Mouse (Mus musculus): ENCODE measurements around the gene Tmem92. TPM values are rescaled to one million over a fixed set of nuclear protein-coding genes. Genes with fewer than 3 reads are reported as not detected.

Tmem92 gene
- polyA plus RNA-seq, 1 experiment from 2014 or later = not detected

GRCm38 (mm10) chr11:94741732-94742272 is 40.7 kb downstream of the Tmem92 start, which contains the start of gene Cdc34b:
Cdc34b (plus strand) TSS chr11:94741782.
- ATAC-seq (ENCODE audit: insufficient number of reproducible peaks, insufficient read depth, low FRiP score, low read depth) = no peak
- Histone ChIP-seq H3K4me2 (replicated peaks; ENCODE audit: low read depth, low read length) (no peak within 1 kb of the TSS), H3K4me1 (ENCODE audit: control insufficient read depth, insufficient read depth, low read length) (no peaks in the 10 kb centered on the region), H3K9ac (replicated peaks; ENCODE audit: low read depth, low read length) (no peak within 1 kb of the TSS), H3K36me3 (ENCODE audit: control insufficient read depth, insufficient read depth, low read length) (no peaks in the 10 kb centered on the region), H3K9me3 (ENCODE audit: control insufficient read depth, low read depth, low read length) (0 out of 2 replicates have a peak, but pooled peaks cover 4% of the 10 kb centered on the region), H3K27ac (ENCODE audit: low read length) (no peak within 1 kb of the TSS), H3K27me3 (ENCODE audit: control insufficient read depth, insufficient read depth, low read length) (no peaks in the 10 kb centered on the region), H3K4me3 (ENCODE audit: low read depth, low read length) (no peak within 1 kb of the TSS)
- 83% methylated on average over 29 of the region's 29 CpGs for WGBS

- no peaks in the 10 kb centered on the region for H3K9me3 ChIP-seq (ENCODE audit: control insufficient read depth, low read depth, low read length)
- no peak overlapping the region for H3K27ac ChIP-seq (ENCODE audit: low read length)
- no peak for ATAC-seq (ENCODE audit: insufficient number of reproducible peaks, insufficient read depth, low FRiP score, low read depth)
- no peaks in the 10 kb centered on the region for H3K27me3 ChIP-seq (ENCODE audit: control insufficient read depth, insufficient read depth, low read length)
- no peak overlapping the region for H3K4me3 ChIP-seq (ENCODE audit: low read depth, low read length)
- H3K36me3 ChIP-seq (ENCODE audit: control insufficient read depth, insufficient read depth, low read length) = no peaks in the 10 kb centered on the region
- H3K9ac ChIP-seq (replicated peaks; ENCODE audit: low read depth, low read length) = no peak overlapping the region
- WGBS = 63% methylated on average over 2 of the region's 2 CpGs
- H3K4me2 ChIP-seq (replicated peaks; ENCODE audit: low read depth, low read length) = no peak overlapping the region
- no peaks in the 10 kb centered on the region for H3K4me1 ChIP-seq (ENCODE audit: control insufficient read depth, insufficient read depth, low read length)
Observed at GRCm38 (mm10) chr11:94735746-94736145, 46.8 kb downstream of the Tmem92 start.

- Histone ChIP-seq H3K36me3 (ENCODE audit: control insufficient read depth, insufficient read depth, low read length) (no peaks in the 10 kb centered on the region), H3K9me3 (ENCODE audit: control insufficient read depth, low read depth, low read length) (no peaks in the 10 kb centered on the region), H3K4me2 (replicated peaks; ENCODE audit: low read depth, low read length) (no peak overlapping the region), H3K27ac (ENCODE audit: low read length) (no peak overlapping the region), H3K4me1 (ENCODE audit: control insufficient read depth, insufficient read depth, low read length) (no peaks in the 10 kb centered on the region), H3K9ac (replicated peaks; ENCODE audit: low read depth, low read length) (no peak overlapping the region), H3K27me3 (ENCODE audit: control insufficient read depth, insufficient read depth, low read length) (no peaks in the 10 kb centered on the region), H3K4me3 (ENCODE audit: low read depth, low read length) (no peak overlapping the region)
- 37% methylated on average over 8 of the region's 8 CpGs for WGBS
- no peak for ATAC-seq (ENCODE audit: insufficient number of reproducible peaks, insufficient read depth, low FRiP score, low read depth)
Observed at GRCm38 (mm10) chr11:94732773-94733172, 49.7 kb downstream of the Tmem92 start.

- H3K9me3 ChIP-seq (ENCODE audit: control insufficient read depth, low read depth, low read length) = no peaks in the 10 kb centered on the region
- no peak overlapping the region for H3K27ac ChIP-seq (ENCODE audit: low read length)
- ATAC-seq (ENCODE audit: insufficient number of reproducible peaks, insufficient read depth, low FRiP score, low read depth) = no peak
- 84% methylated on average over 12 of the region's 12 CpGs for WGBS
- H3K4me3 ChIP-seq (ENCODE audit: low read depth, low read length) = no peak overlapping the region
- no peak overlapping the region for H3K9ac ChIP-seq (replicated peaks; ENCODE audit: low read depth, low read length)
- no peaks in the 10 kb centered on the region for H3K27me3 ChIP-seq (ENCODE audit: control insufficient read depth, insufficient read depth, low read length)
- no peak overlapping the region for H3K4me2 ChIP-seq (replicated peaks; ENCODE audit: low read depth, low read length)
- H3K4me1 ChIP-seq (ENCODE audit: control insufficient read depth, insufficient read depth, low read length) = no peaks in the 10 kb centered on the region
- H3K36me3 ChIP-seq (ENCODE audit: control insufficient read depth, insufficient read depth, low read length) = no peaks in the 10 kb centered on the region
Observed at GRCm38 (mm10) chr11:94731229-94731628, 51.3 kb downstream of the Tmem92 start.

- Histone ChIP-seq H3K4me3 (ENCODE audit: low read depth, low read length) (no peak overlapping the region), H3K27me3 (ENCODE audit: control insufficient read depth, insufficient read depth, low read length) (no peaks in the 10 kb centered on the region), H3K36me3 (ENCODE audit: control insufficient read depth, insufficient read depth, low read length) (no peaks in the 10 kb centered on the region), H3K27ac (ENCODE audit: low read length) (no peak overlapping the region), H3K9ac (replicated peaks; ENCODE audit: low read depth, low read length) (no peak overlapping the region), H3K4me1 (ENCODE audit: control insufficient read depth, insufficient read depth, low read length) (no peaks in the 10 kb centered on the region), H3K9me3 (ENCODE audit: control insufficient read depth, low read depth, low read length) (no peaks in the 10 kb centered on the region), H3K4me2 (replicated peaks; ENCODE audit: low read depth, low read length) (no peak overlapping the region)
- WGBS = 28% methylated on average over 5 of the region's 5 CpGs
- no peak; the same call in 1 of the 2 replicates for ATAC-seq (ENCODE audit: insufficient number of reproducible peaks, insufficient read depth, low FRiP score, low read depth)
Observed at GRCm38 (mm10) chr11:94730261-94730660, 52.2 kb downstream of the Tmem92 start.

- Histone ChIP-seq H3K4me3 (ENCODE audit: low read depth, low read length) (no peak overlapping the region), H3K4me2 (replicated peaks; ENCODE audit: low read depth, low read length) (no peak overlapping the region), H3K4me1 (ENCODE audit: control insufficient read depth, insufficient read depth, low read length) (no peaks in the 10 kb centered on the region), H3K9me3 (ENCODE audit: control insufficient read depth, low read depth, low read length) (no peaks in the 10 kb centered on the region), H3K36me3 (ENCODE audit: control insufficient read depth, insufficient read depth, low read length) (no peaks in the 10 kb centered on the region), H3K27ac (ENCODE audit: low read length) (no peak overlapping the region), H3K27me3 (ENCODE audit: control insufficient read depth, insufficient read depth, low read length) (no peaks in the 10 kb centered on the region), H3K9ac (replicated peaks; ENCODE audit: low read depth, low read length) (no peak overlapping the region)
- WGBS = 35% methylated on average over 4 of the region's 4 CpGs
- ATAC-seq (ENCODE audit: insufficient number of reproducible peaks, insufficient read depth, low FRiP score, low read depth) = no peak
Observed at GRCm38 (mm10) chr11:94729565-94729964, 52.9 kb downstream of the Tmem92 start.

- Histone ChIP-seq H3K36me3 (ENCODE audit: control insufficient read depth, insufficient read depth, low read length) (no peaks in the 10 kb centered on the region), H3K9me3 (ENCODE audit: control insufficient read depth, low read depth, low read length) (no peaks in the 10 kb centered on the region), H3K9ac (replicated peaks; ENCODE audit: low read depth, low read length) (no peak overlapping the region), H3K4me1 (ENCODE audit: control insufficient read depth, insufficient read depth, low read length) (no peaks in the 10 kb centered on the region), H3K4me2 (replicated peaks; ENCODE audit: low read depth, low read length) (no peak overlapping the region), H3K27me3 (ENCODE audit: control insufficient read depth, insufficient read depth, low read length) (no peaks in the 10 kb centered on the region), H3K4me3 (ENCODE audit: low read depth, low read length) (no peak overlapping the region), H3K27ac (ENCODE audit: low read length) (no peak overlapping the region)
- 80% methylated on average over 3 of the region's 3 CpGs for WGBS
- ATAC-seq (ENCODE audit: insufficient number of reproducible peaks, insufficient read depth, low FRiP score, low read depth) = no peak
Observed at GRCm38 (mm10) chr11:94728545-94728944, 54.0 kb downstream of the Tmem92 start.

- Histone ChIP-seq H3K4me3 (ENCODE audit: low read depth, low read length) (no peak overlapping the region), H3K9ac (replicated peaks; ENCODE audit: low read depth, low read length) (no peak overlapping the region), H3K36me3 (ENCODE audit: control insufficient read depth, insufficient read depth, low read length) (no peaks in the 10 kb centered on the region), H3K27me3 (ENCODE audit: control insufficient read depth, insufficient read depth, low read length) (no peaks in the 10 kb centered on the region), H3K27ac (ENCODE audit: low read length) (no peak overlapping the region), H3K4me1 (ENCODE audit: control insufficient read depth, insufficient read depth, low read length) (no peaks in the 10 kb centered on the region), H3K4me2 (replicated peaks; ENCODE audit: low read depth, low read length) (no peak overlapping the region), H3K9me3 (ENCODE audit: control insufficient read depth, low read depth, low read length) (no peaks in the 10 kb centered on the region)
- WGBS = 90% methylated on average over 3 of the region's 3 CpGs
- ATAC-seq (ENCODE audit: insufficient number of reproducible peaks, insufficient read depth, low FRiP score, low read depth) = no peak
Observed at GRCm38 (mm10) chr11:94727306-94727705, 55.2 kb downstream of the Tmem92 start.

Measured in stomach, embryonic 14.5 days (tissue).